Mouse (Mus musculus): ENCODE measurements around the gene Aldh9a1.
"Not testable (repeated sequence)": the region's sequence is repeated elsewhere in the genome, so short reads cannot be mapped to it uniquely, and the experiment has no call there.

Aldh9a1 gene

GRCm38 (mm10) chr1:167349815-167350596 lies at the start of gene Aldh9a1:
Gene Aldh9a1, plus strand, starts transcription at chr1:167349991.
- peak; percentile 94 for ATAC-seq (ENCODE audit: insufficient number of reproducible peaks, low FRiP score, low TSS enrichment)

GRCm38 (mm10) chr1:167300122-167300521 lies 49.7 kb upstream of the Aldh9a1 start:
- ATAC-seq (ENCODE audit: insufficient number of reproducible peaks, low FRiP score, low TSS enrichment), result no peak

GRCm38 (mm10) chr1:167305501-167306137 lies 44.2 kb upstream of the Aldh9a1 start:
- no peak for ATAC-seq (ENCODE audit: insufficient number of reproducible peaks, low FRiP score, low TSS enrichment)

- ATAC-seq (ENCODE audit: insufficient number of reproducible peaks, low FRiP score, low TSS enrichment), result no peak
Measured at GRCm38 (mm10) chr1:167306451-167307240, 43.1 kb upstream of the Aldh9a1 start.

- no peak for ATAC-seq (ENCODE audit: insufficient number of reproducible peaks, low FRiP score, low TSS enrichment)
Measured at GRCm38 (mm10) chr1:167307674-167308073, 42.1 kb upstream of the Aldh9a1 start.

GRCm38 (mm10) chr1:167308261-167309054 lies 41.3 kb upstream of the Aldh9a1 start, which contains the start of gene Tmco1:
Gene Tmco1, plus strand, starts transcription at chr1:167308378.
- peak; percentile 98 for ATAC-seq (ENCODE audit: insufficient number of reproducible peaks, low FRiP score, low TSS enrichment)

- ATAC-seq (ENCODE audit: insufficient number of reproducible peaks, low FRiP score, low TSS enrichment), result no peak
Measured at GRCm38 (mm10) chr1:167312367-167312766, 37.4 kb upstream of the Aldh9a1 start.

- no peak for ATAC-seq (ENCODE audit: insufficient number of reproducible peaks, low FRiP score, low TSS enrichment)
Measured at GRCm38 (mm10) chr1:167313220-167313619, 36.6 kb upstream of the Aldh9a1 start.

GRCm38 (mm10) chr1:167321691-167322090 lies 28.1 kb upstream of the Aldh9a1 start:
- ATAC-seq (ENCODE audit: insufficient number of reproducible peaks, low FRiP score, low TSS enrichment), result no peak

- no peak for ATAC-seq (ENCODE audit: insufficient number of reproducible peaks, low FRiP score, low TSS enrichment)
Measured at GRCm38 (mm10) chr1:167328776-167329175, 21.0 kb upstream of the Aldh9a1 start.

GRCm38 (mm10) chr1:167331106-167331505 lies 18.7 kb upstream of the Aldh9a1 start:
- no peak for ATAC-seq (ENCODE audit: insufficient number of reproducible peaks, low FRiP score, low TSS enrichment)

GRCm38 (mm10) chr1:167336398-167336797 lies 13.4 kb upstream of the Aldh9a1 start:
- ATAC-seq (ENCODE audit: insufficient number of reproducible peaks, low FRiP score, low TSS enrichment), result no peak

GRCm38 (mm10) chr1:167337463-167338095 lies 12.2 kb upstream of the Aldh9a1 start:
- ATAC-seq (ENCODE audit: insufficient number of reproducible peaks, low FRiP score, low TSS enrichment), result peak; percentile 84

- ATAC-seq (ENCODE audit: insufficient number of reproducible peaks, low FRiP score, low TSS enrichment), result peak; percentile 53; the same call in 1 of the 2 replicates
Measured at GRCm38 (mm10) chr1:167339177-167339781, 10.5 kb upstream of the Aldh9a1 start.

- ATAC-seq (ENCODE audit: insufficient number of reproducible peaks, low FRiP score, low TSS enrichment), result no peak
Measured at GRCm38 (mm10) chr1:167340111-167340787, 9.5 kb upstream of the Aldh9a1 start.

GRCm38 (mm10) chr1:167340910-167341528 lies 8.8 kb upstream of the Aldh9a1 start:
- ATAC-seq (ENCODE audit: insufficient number of reproducible peaks, low FRiP score, low TSS enrichment), result no peak

- ATAC-seq (ENCODE audit: insufficient number of reproducible peaks, low FRiP score, low TSS enrichment), result no peak
Measured at GRCm38 (mm10) chr1:167342831-167343230, 7.0 kb upstream of the Aldh9a1 start.

- not testable (repeated sequence) for ATAC-seq (ENCODE audit: insufficient number of reproducible peaks, low FRiP score, low TSS enrichment)
Measured at GRCm38 (mm10) chr1:167345994-167346520, 3.7 kb upstream of the Aldh9a1 start.
